Mouse (Mus musculus) embryonic facial prominence, embryonic 14.5 days (tissue): ENCODE results near the gene Dnah10. TPM values are rescaled to one million over a fixed set of nuclear protein-coding genes. Genes with fewer than 3 reads are reported as not detected.
A peak's percentile ranks its signal among the peaks of the same experiment; 100 is the strongest.

Experiments
- ATAC-seq: fragments of 200-750 bp; cut with Nextera tagmentation; 2 replicates; pipeline ENCODE4 v1.8.0; 2017; ENCODE audit warnings: low read depth, moderate number of reproducible peaks, moderate TSS enrichment
- DNase-seq: peaks from one replicate; pipeline ENCODE4 v3.0.0-alpha.2; 2015; ENCODE audit warnings: low spot score
- H3K27ac ChIP-seq: fragments of 300-500 bp; sonication (generic); replicated peaks from 2 replicates; pipeline ENCODE4 v1.5.1; 2014; ENCODE audit warnings: low read depth, mild to moderate bottlenecking, low read length, moderate library complexity
- H3K27me3 ChIP-seq: fragments of 300-500 bp; sonication (generic); replicated peaks from 2 replicates; pipeline ENCODE4 v1.6.1; 2014; ENCODE audit warnings: low read length; ENCODE audit not compliant: control insufficient read depth, insufficient read depth
- H3K36me3 ChIP-seq: fragments of 300-500 bp; sonication (generic); 2 replicates; pipeline ENCODE4 v1.6.1; 2014; ENCODE audit warnings: low read length, mixed read lengths; ENCODE audit not compliant: control insufficient read depth, insufficient read depth
- H3K4me1 ChIP-seq: fragments of 300-500 bp; sonication (generic); 2 replicates; pipeline ENCODE4 v1.6.1; 2014; ENCODE audit warnings: antibody characterized with exemption, low read length; ENCODE audit not compliant: control insufficient read depth, insufficient read depth
- H3K4me2 ChIP-seq: fragments of 300-500 bp; sonication (generic); 2 replicates; pipeline ENCODE4 v1.6.1; 2014; ENCODE audit warnings: low read depth, mild to moderate bottlenecking, low read length, moderate library complexity, mixed read lengths
- H3K4me3 ChIP-seq: fragments of 300-500 bp; sonication (generic); 2 replicates; pipeline ENCODE4 v1.5.1; 2014; ENCODE audit warnings: low read depth, mild to moderate bottlenecking, low read length
- H3K9ac ChIP-seq: fragments of 300-500 bp; sonication (generic); 2 replicates; pipeline ENCODE4 v1.6.1; 2014; ENCODE audit warnings: low read depth, mild to moderate bottlenecking, low read length, moderate library complexity, mixed read lengths
- H3K9me3 ChIP-seq: fragments of 300-500 bp; sonication (generic); 2 replicates; pipeline ENCODE4 v1.6.1; 2016; ENCODE audit warnings: low read length; ENCODE audit not compliant: control insufficient read depth
- WGBS: fragments of 180-500 bp; shearing (Covaris S2); extraction: QIAGEN DNeasy Blood & Tissue Kit; methylation state at CpG from one replicate; pipeline ENCODE4 v1.1.7; 2014; 5-methylcytosine and 5-hydroxymethylcytosine counted together
- polyA plus RNA-seq: library from polyadenylated mRNA; unstranded; fragments of >200 nt; fragmentation: Nextera tagmentation; extraction: Ambion mirVana; gene quantifications from 2 replicates; pipeline ENCODE4 v1.2.1, GENCODE M21; 2014

Dnah10 gene
- polyA plus RNA-seq, 1 experiment from 2014 or later = 0.39 TPM

DNA sequence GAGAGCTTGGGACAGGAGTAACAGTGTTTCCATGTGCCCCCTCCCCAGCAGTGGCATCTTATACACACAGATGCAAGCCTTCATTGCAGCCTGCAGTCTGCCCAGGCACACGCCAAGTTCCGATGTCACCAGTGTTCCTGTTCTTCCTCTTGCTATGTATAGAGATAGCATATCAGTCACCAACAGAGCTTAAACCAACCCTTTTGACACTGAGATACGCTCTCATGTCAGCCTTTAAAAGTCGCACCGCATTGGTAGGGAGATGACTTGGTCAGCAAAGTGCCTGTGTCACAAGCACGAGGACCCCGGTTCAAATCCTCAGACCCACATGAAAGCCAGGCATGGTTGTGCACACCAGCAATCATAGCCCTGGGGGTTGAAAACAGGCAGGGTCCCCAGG lies 55.0 kb downstream of the Dnah10 start:
- H3K36me3 ChIP-seq = no peaks in the 10 kb centered on the region
- no peak overlapping the region for H3K4me3 ChIP-seq
- ATAC-seq = no peak

GRCm38 (mm10) chr5:124781696-124782095 lies 56.8 kb downstream of the Dnah10 start:
- no peaks in the 10 kb centered on the region for H3K4me1 ChIP-seq
- peaks cover 11% of the 10 kb centered on the region; the same call in 1 of the 2 replicates for H3K9me3 ChIP-seq

More for the DNA sequence above, 55.0 kb downstream of the Dnah10 start:
- Histone ChIP-seq H3K4me2 (no peak overlapping the region), H3K9ac (no peak overlapping the region), H3K27me3 (no peaks in the 10 kb centered on the region), H3K9me3 (0 out of 2 replicates have a peak, but pooled peaks cover 5% of the 10 kb centered on the region), H3K4me1 (no peaks in the 10 kb centered on the region), H3K27ac (no peak overlapping the region)
- WGBS = 90% methylated on average over 7 of the region's 7 CpGs
- no peak for DNase-seq

GRCm38 (mm10) chr5:124785650-124786049 lies 60.8 kb downstream of the Dnah10 start:
- Histone ChIP-seq H3K4me1 (no peaks in the 10 kb centered on the region), H3K9me3 (peaks cover 9% of the 10 kb centered on the region; the same call in 1 of the 2 replicates), H3K9ac (no peak overlapping the region), H3K4me2 (no peak overlapping the region), H3K4me3 (no peak overlapping the region), H3K27me3 (no peaks in the 10 kb centered on the region), H3K36me3 (no peaks in the 10 kb centered on the region), H3K27ac (no peak overlapping the region)
- WGBS = 82% methylated on average over 7 of the region's 7 CpGs
- DNase-seq (no peak), ATAC-seq (no peak)

More at GRCm38 (mm10) chr5:124781696-124782095, 56.8 kb downstream of the Dnah10 start:
- H3K27me3 ChIP-seq = no peaks in the 10 kb centered on the region
- no peak overlapping the region for H3K9ac ChIP-seq
- 76% methylated on average over 8 of the region's 8 CpGs for WGBS
- H3K36me3 ChIP-seq = no peaks in the 10 kb centered on the region
- no peak overlapping the region for H3K4me2 ChIP-seq
- no peak for DNase-seq
- no peak overlapping the region for H3K4me3 ChIP-seq
- no peak for ATAC-seq
- H3K27ac ChIP-seq = no peak overlapping the region

GRCm38 (mm10) chr5:124792112-124792511 lies 67.2 kb downstream of the Dnah10 start:
- H3K27me3 ChIP-seq = no peaks in the 10 kb centered on the region

DNA sequence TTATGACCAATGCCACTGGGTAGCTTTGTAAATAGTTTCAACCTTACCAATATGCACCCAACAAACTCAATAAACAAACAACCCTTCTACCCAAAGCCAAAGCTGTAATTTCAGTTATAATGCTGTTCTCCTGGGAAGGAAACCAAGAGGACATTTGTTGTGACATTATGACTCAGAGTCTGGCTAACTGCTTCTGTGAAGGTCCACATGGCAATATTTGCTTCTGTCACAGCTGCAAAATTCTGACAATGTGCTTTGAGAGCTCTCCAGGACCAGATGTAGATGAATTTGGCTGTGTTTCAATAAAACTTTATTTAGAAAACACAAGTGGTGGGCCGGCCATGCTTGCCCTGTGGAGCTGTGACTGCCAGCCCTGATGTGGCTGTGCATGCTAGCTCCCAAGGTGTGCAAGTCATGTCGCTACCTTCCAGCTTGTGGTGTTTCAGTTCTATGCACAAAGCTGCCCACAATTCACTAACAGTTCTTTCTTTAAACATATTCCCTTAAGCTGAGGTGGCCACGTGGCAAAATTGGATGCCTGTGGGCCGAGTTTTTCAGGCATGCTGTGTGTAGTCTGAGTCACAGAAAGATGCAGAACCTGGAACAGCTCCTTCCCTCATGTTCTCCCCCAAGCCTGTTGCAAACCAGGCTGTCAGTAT lies 85.0 kb downstream of the Dnah10 start:
- Histone ChIP-seq H3K27me3 (no peaks in the 10 kb centered on the region), H3K36me3 (no peaks in the 10 kb centered on the region), H3K27ac (no peak overlapping the region), H3K9me3 (no peaks in the 10 kb centered on the region), H3K4me1 (no peaks in the 10 kb centered on the region), H3K9ac (no peak overlapping the region), H3K4me3 (no peak overlapping the region), H3K4me2 (no peak overlapping the region)
- WGBS = 70% methylated on average over 4 of the region's 4 CpGs
- DNase-seq (no peak), ATAC-seq (no peak)

More at GRCm38 (mm10) chr5:124792112-124792511, 67.2 kb downstream of the Dnah10 start:
- H3K36me3 ChIP-seq = no peaks in the 10 kb centered on the region
- H3K9ac ChIP-seq = no peak overlapping the region
- DNase-seq = no peak
- H3K9me3 ChIP-seq = 0 out of 2 replicates have a peak, but pooled peaks cover 3% of the 10 kb centered on the region
- H3K27ac ChIP-seq = no peak overlapping the region
- H3K4me3 ChIP-seq = no peak overlapping the region
- H3K4me1 ChIP-seq = no peaks in the 10 kb centered on the region
- H3K4me2 ChIP-seq = no peak overlapping the region
- ATAC-seq = no peak
- 75% methylated on average over 7 of the region's 7 CpGs for WGBS

DNA sequence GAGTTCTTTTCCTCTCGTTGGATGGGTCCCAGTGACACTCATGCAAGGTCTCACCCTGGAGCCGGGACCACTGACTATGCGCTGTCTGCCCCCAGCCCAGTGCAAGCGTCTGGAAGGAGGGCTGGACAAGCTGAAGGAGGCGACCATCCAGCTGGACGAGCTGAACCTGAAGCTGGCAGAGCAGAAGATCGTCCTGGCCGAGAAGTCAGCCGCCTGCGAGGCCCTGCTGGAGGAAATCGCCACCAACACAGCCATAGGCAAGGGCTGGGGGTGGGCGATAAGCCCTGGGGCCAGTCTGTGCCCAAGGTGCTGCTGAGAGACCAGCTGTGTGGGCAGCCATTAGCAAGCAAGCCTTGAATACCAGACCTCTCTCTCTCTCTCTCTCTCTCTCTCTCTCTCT lies 87.6 kb downstream of the Dnah10 start:
- H3K9me3 ChIP-seq = no peaks in the 10 kb centered on the region
- WGBS = 81% methylated on average over 12 of the region's 12 CpGs
- no peak overlapping the region for H3K27ac ChIP-seq
- no peak for DNase-seq
- no peaks in the 10 kb centered on the region for H3K36me3 ChIP-seq
- no peak overlapping the region for H3K4me3 ChIP-seq
- H3K9ac ChIP-seq = no peak overlapping the region
- no peaks in the 10 kb centered on the region for H3K4me1 ChIP-seq
- no peak overlapping the region for H3K4me2 ChIP-seq
- no peaks in the 10 kb centered on the region for H3K27me3 ChIP-seq
- no peak for ATAC-seq

DNA sequence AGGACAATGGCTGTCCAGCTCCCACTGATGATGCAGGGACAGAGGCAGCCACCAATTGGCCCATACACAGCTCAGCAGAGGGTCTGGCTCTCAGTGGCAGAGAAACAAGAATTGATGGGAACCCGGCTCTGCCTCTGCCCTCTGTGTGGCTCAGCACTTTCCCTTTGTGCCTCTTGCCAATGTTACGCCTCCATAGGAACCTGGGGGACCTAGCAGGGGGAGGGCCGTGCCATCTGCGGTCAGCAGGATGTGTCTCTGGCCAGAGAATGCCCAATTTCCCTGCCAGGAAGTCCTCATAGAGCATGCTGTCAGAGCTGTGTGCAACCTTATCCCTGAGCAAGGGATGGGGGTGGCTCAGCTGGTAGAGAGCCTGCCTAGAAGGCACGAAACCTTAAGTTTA lies 89.9 kb downstream of the Dnah10 start:
- H3K9ac ChIP-seq = no peak overlapping the region
- H3K27me3 ChIP-seq = no peaks in the 10 kb centered on the region
- ATAC-seq = no peak
- DNase-seq = peak; percentile 19
- no peaks in the 10 kb centered on the region for H3K36me3 ChIP-seq
- H3K4me2 ChIP-seq = no peak overlapping the region
- no peak overlapping the region for H3K4me3 ChIP-seq
- no peaks in the 10 kb centered on the region for H3K9me3 ChIP-seq
- WGBS = 47% methylated on average over 4 of the region's 5 CpGs
- no peaks in the 10 kb centered on the region for H3K4me1 ChIP-seq
- H3K27ac ChIP-seq = no peak overlapping the region

DNA sequence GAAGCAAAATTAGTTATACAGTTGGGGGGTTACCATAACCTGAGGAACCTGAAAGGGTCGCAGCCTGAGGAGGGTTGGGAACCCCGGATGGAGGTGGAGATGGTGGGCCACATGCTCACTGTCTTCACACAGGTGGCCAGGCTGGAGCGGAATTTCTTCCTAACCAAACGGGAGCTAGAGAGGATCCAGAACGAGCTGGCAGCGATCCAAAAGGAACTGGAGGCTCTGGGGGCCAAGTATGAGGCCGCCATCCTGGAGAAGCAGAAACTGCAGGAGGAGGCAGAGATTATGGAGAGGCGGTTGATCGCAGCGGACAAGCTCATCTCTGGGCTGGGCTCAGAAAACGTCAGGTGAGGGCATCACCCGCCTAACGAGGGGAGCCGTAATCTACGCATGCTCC lies 92.2 kb downstream of the Dnah10 start:
- Histone ChIP-seq H3K9me3 (no peaks in the 10 kb centered on the region), H3K27me3 (no peaks in the 10 kb centered on the region), H3K4me2 (no peak overlapping the region), H3K4me1 (peaks cover 3% of the 10 kb centered on the region; the same call in 1 of the 2 replicates), H3K4me3 (no peak overlapping the region), H3K36me3 (no peaks in the 10 kb centered on the region), H3K9ac (no peak overlapping the region), H3K27ac (no peak overlapping the region)
- no peak for DNase-seq
- no peak for ATAC-seq
- WGBS = 79% methylated on average over 15 of the region's 15 CpGs
